Comparison of ENCODE assay signal across 22 mouse cellular contexts in the genomic region with DNA sequence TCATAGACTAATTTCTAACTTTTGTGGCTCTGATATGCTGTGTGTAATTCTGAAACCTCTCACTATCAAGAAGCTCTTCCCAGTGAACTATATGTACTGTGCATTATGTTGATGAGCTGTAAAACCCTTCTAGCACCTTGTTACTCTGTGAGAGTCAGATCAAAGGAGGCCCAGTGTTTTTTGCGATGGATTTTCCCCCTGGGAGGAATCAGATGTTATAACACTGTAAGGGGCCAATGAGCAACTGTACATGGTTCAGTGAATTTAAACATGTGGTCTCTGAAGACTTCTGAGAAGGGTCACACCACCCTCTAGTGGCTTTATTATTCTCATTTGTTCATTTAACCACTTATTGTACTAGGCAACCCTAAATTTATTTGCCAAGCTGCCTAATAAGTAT. TPM values are rescaled to one million over a fixed set of nuclear protein-coding genes. Genes with fewer than 3 reads are reported as not detected.
DNase-seq lines count a peak whose midpoint lies in the region; ATAC-seq and TF ChIP-seq lines count a peak whose summit lies in the region.
"Had no signal": no experiment of that assay in that cellular context is flagged by ENCODE, and none has a peak within 500 bp of the region (broad histone marks: within the 10 kb centered on the region; RNA-seq: fewer than 3 reads in every experiment).

No protein-coding gene starts in this region.

- no peaks in the 10 kb centered on the region for H3K79me2 ChIP-seq in liver, adult 2 months (ENCODE audit: control insufficient read depth, insufficient read depth, low read length)

- H3K4me1 ChIP-seq in liver, adult 2 months (ENCODE audit: control insufficient read depth, insufficient read depth, low read length): no peaks in the 10 kb centered on the region
- no peaks in the 10 kb centered on the region for H3K4me1 ChIP-seq in embryonic facial prominence, embryonic 14.5 days (ENCODE audit: control insufficient read depth, insufficient read depth, low read length)

- no peak for TF ChIP-seq POLR2A in liver, adult 2 months (IDR thresholded peaks at IDR 0.05; ENCODE audit: extremely low read depth, insufficient read depth, low read length)

- no peak overlapping the region for H3K9ac ChIP-seq in liver, adult 2 months (ENCODE audit: low read depth, low read length)
- H3K9ac ChIP-seq in embryonic facial prominence, embryonic 14.5 days (ENCODE audit: low read depth, low read length): no peak overlapping the region
- H3K9ac ChIP-seq: hindbrain, embryonic 14.5 days had no signal

- WGBS in liver, adult 2 months: 41% methylated on average over 1 of the region's 1 CpGs
- 10% methylated on average over 1 of the region's 1 CpGs for WGBS in embryonic facial prominence, embryonic 14.5 days

- DNase-seq in embryo, embryonic 11 days: peak; percentile 13
- DNase-seq in embryo, embryonic 9.5 days (ENCODE audit: extremely low spot score): no peak
- peak; percentile 16 for DNase-seq in liver, adult 2 months (ENCODE audit: extremely low read depth, low read depth, low spot score)
- DNase-seq in liver (no peak), 416B (ENCODE audit: low read depth) (peak; percentile 23)
- DNase-seq in embryonic facial prominence, embryonic 14.5 days (ENCODE audit: low spot score): peak; percentile 3
- no peak for DNase-seq in adrenal gland, adult 18-20 months (ENCODE audit: low spot score in 2 of 2)
- no peak for DNase-seq in cerebellum, postnatal 10 days
- DNase-seq: cerebellum, adult 18-20 months; heart, adult 18-20 months; kidney, postnatal 4 days; layer of hippocampus, postnatal 36 days; lung, adult 18-20 months; right cerebral cortex, postnatal 25 days; thymus, postnatal 36 days had no signal

- no peaks in the 10 kb centered on the region for H3K36me3 ChIP-seq in liver, adult 2 months (ENCODE audit: control insufficient read depth, insufficient read depth, low read length)
- no peaks in the 10 kb centered on the region for H3K36me3 ChIP-seq in embryonic facial prominence, embryonic 14.5 days (ENCODE audit: control insufficient read depth, insufficient read depth, low read length)
- H3K36me3 ChIP-seq: G1E had no signal

- H3K9me3 ChIP-seq in embryonic facial prominence, embryonic 14.5 days (ENCODE audit: control insufficient read depth, low read length): no peaks in the 10 kb centered on the region
- H3K9me3 ChIP-seq: G1E had no signal

- no peak overlapping the region for H3K4me2 ChIP-seq in embryonic facial prominence, embryonic 14.5 days (ENCODE audit: low read depth, low read length)
- H3K4me2 ChIP-seq: hindbrain, embryonic 14.5 days had no signal

- no peak overlapping the region for H3K4me3 ChIP-seq in liver, adult 2 months (ENCODE audit: insufficient read depth, low read depth, low read length)
- no peak overlapping the region for H3K4me3 ChIP-seq in embryonic facial prominence, embryonic 14.5 days (ENCODE audit: low read depth, low read length)

- TF ChIP-seq CTCF in liver, adult 2 months (IDR thresholded peaks at IDR 0.05; ENCODE audit: low read depth, low read length): no peak

- H3K27ac ChIP-seq in liver, adult 2 months (replicated peaks; ENCODE audit: insufficient read depth, low read depth, low read length): no peak overlapping the region
- H3K27ac ChIP-seq in embryonic facial prominence, embryonic 14.5 days (replicated peaks; ENCODE audit: low read depth, low read length): no peak overlapping the region
- H3K27ac ChIP-seq: hindbrain, embryonic 14.5 days had no signal

- no peak for ATAC-seq in embryonic facial prominence, embryonic 14.5 days (ENCODE audit: low read depth)

- H3K27me3 ChIP-seq in liver, adult 2 months (ENCODE audit: control insufficient read depth, insufficient read depth, low read length): no peaks in the 10 kb centered on the region
- no peaks in the 10 kb centered on the region for H3K27me3 ChIP-seq in embryonic facial prominence, embryonic 14.5 days (replicated peaks; ENCODE audit: control insufficient read depth, insufficient read depth, low read length)

RNA-seq across cellular contexts. Expression of a gene that starts 50.6 kb away (rescaled TPM):
- not detected in 2 replicates for total RNA-seq in liver, adult 2 months (2014; rRNA removed)
- not detected in 2 replicates for polyA plus RNA-seq in liver, adult 2 months (2012; rRNA removed)
- polyA plus RNA-seq in embryonic facial prominence, embryonic 14.5 days (2014; fragmentation: Nextera tagmentation; extraction: Ambion mirVana): not detected in 2 replicates
- total RNA-seq in adrenal gland, adult 18-20 months (2021): not detected
- total RNA-seq: heart, adult 18-20 months; layer of hippocampus, postnatal 36 days; megakaryocyte, adult 5-6 weeks had no signal
- polyA plus RNA-seq: C2C12; G1E; heart, postnatal 0 days; hindbrain, embryonic 14.5 days; limb, embryonic 11.5 days; stomach, embryonic 16.5 days had no signal

Comparison
In these comparisons a context has a peak if more than half of its experiments do, and no peak if none do; other contexts are left out.
1. DNase-seq: peak in embryo, embryonic 11 days (single experiment), liver, adult 2 months (single experiment), 416B (single experiment) and embryonic facial prominence, embryonic 14.5 days (single experiment); none in embryo, embryonic 9.5 days (single experiment), liver (single experiment), adrenal gland, adult 18-20 months (0 of 2) and cerebellum, postnatal 10 days (0 of 2).